Comparison of ENCODE assay signal across 8 mouse cellular contexts in the genomic region with DNA sequence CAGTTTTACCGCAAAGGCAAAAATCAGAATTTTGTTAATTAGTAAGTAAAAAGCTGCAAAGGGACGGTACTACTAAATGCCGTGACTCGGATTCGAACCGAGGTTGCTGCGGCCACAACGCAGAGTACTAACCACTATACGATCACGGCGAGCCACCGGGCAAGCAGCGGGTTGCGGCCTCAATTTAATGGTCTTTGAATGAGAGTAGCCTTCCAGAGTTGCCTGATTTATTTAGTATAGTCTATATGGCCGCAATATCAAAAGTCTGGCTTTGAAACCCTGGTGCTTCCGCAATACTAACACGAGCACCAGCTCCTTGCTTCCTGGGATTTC. TPM values are rescaled to one million over a fixed set of nuclear protein-coding genes. Genes with fewer than 3 reads are reported as not detected.
DNase-seq lines count a peak whose midpoint lies in the region; ATAC-seq lines count a peak whose summit lies in the region.

No protein-coding gene starts in this region.

- under 1% methylated on average over 17 of the region's 17 CpGs for WGBS in hindbrain, embryonic 14.5 days

- H3K9ac ChIP-seq in hindbrain, embryonic 14.5 days: peak overlapping the region; percentile 71

- peak overlapping the region; percentile 70 for H3K4me2 ChIP-seq in hindbrain, embryonic 14.5 days (replicated peaks)

- peak overlapping the region; percentile 59 for H3K4me3 ChIP-seq in hindbrain, embryonic 14.5 days (replicated peaks; ENCODE audit: low read length)

- no peaks in the 10 kb centered on the region for H3K9me3 ChIP-seq in hindbrain, embryonic 14.5 days (ENCODE audit: control insufficient read depth, low read length)

- peaks cover 3% of the 10 kb centered on the region; the same call in 1 of the 2 replicates for H3K4me1 ChIP-seq in hindbrain, embryonic 14.5 days (replicated peaks; ENCODE audit: control insufficient read depth, insufficient read depth, low read length)

- peak overlapping the region; percentile 84 for H3K27ac ChIP-seq in hindbrain, embryonic 14.5 days

- peak; percentile 86 for DNase-seq in R1 (ENCODE audit: low read depth, low spot score)
- DNase-seq in cerebellum, postnatal 14 days: peak; percentile 96 to 98
- DNase-seq in frontal cortex, postnatal 14 days (ENCODE audit: low spot score in 2 of 2): peak; percentile 91 to 97
- peak; percentile 100 for DNase-seq in hindbrain, embryonic 14.5 days (ENCODE audit: low spot score)
- peak; percentile 95 for DNase-seq in left cerebral cortex, adult 11 months (ENCODE audit: low spot score)
- peak; percentile 98 for DNase-seq in lung, postnatal 36 days
- peak; percentile 98 for DNase-seq in retina, embryonic 14.5 days (ENCODE audit: low spot score)
- peak; percentile 88 to 89 for DNase-seq in thymus, postnatal 36 days

- H3K27me3 ChIP-seq in hindbrain, embryonic 14.5 days (ENCODE audit: control insufficient read depth, insufficient read depth, low read length): no peaks in the 10 kb centered on the region

- no peaks in the 10 kb centered on the region for H3K36me3 ChIP-seq in hindbrain, embryonic 14.5 days (replicated peaks; ENCODE audit: control insufficient read depth, insufficient read depth)

- ATAC-seq in hindbrain, embryonic 14.5 days (ENCODE audit: low FRiP score): peak; percentile 79

RNA-seq across cellular contexts. Expression of a gene that starts 24.7 kb away (rescaled TPM):
- 1.9 and 2.1 TPM in 2 replicates for polyA plus RNA-seq in hindbrain, embryonic 14.5 days (2014; fragmentation: Nextera tagmentation; extraction: Ambion mirVana)

RNA-seq across cellular contexts. Expression of a gene that starts 48.1 kb away (rescaled TPM):
- polyA plus RNA-seq in hindbrain, embryonic 14.5 days (2014; fragmentation: Nextera tagmentation; extraction: Ambion mirVana): not detected in 2 replicates

RNA-seq across cellular contexts. Expression of a gene that starts 57.5 kb away (rescaled TPM):
- 53.2 and 71.4 TPM in 2 replicates for polyA plus RNA-seq in hindbrain, embryonic 14.5 days (2014; fragmentation: Nextera tagmentation; extraction: Ambion mirVana)

Comparison
In these comparisons a context has a peak if more than half of its experiments do, and no peak if none do; other contexts are left out.
1. Peak in every context shown above with its lines: DNase-seq, ATAC-seq, H3K4me3 ChIP-seq and H3K27ac ChIP-seq.